Mouse (Mus musculus) lung, adult 2 months (tissue): ENCODE measurements around the gene Htr2b. TPM values are rescaled to one million over a fixed set of nuclear protein-coding genes. Genes with fewer than 3 reads are reported as not detected.

Experiments
- DNase-seq: peaks from one replicate; pipeline ENCODE4 v3.0.0; 2022
- H3K4me1 ChIP-seq: fragments of 200-500 bp; 2 replicates; pipeline ENCODE4 v1.6.1; 2011; ENCODE audit warnings: low read length; ENCODE audit not compliant: control insufficient read depth, insufficient read depth
- H3K4me3 ChIP-seq: fragments of 200-500 bp; replicated peaks from 2 replicates; pipeline ENCODE3; 2011; ENCODE audit warnings: low read depth, mild to moderate bottlenecking, control low read depth, low read length; ENCODE audit errors: extremely low read depth
- CTCF ChIP-seq: fragments of 200-500 bp; IDR thresholded peaks from 2 replicates; pipeline ENCODE4 v1.5.1; 2011; ENCODE audit warnings: mild to moderate bottlenecking, low read length, control low read depth; ENCODE audit not compliant: insufficient read depth
- POLR2A ChIP-seq: fragments of 200-500 bp; IDR thresholded peaks from 2 replicates; pipeline ENCODE4 v1.6.1; 2011; ENCODE audit warnings: low read depth, mild to moderate bottlenecking, control low read depth, low read length, borderline replicate concordance; ENCODE audit errors: extremely low read depth
- WGBS: fragments of 180-500 bp; shearing (Covaris S2); methylation state at CpG from one replicate; pipeline ENCODE4 v1.1.7; 2018; 5-methylcytosine and 5-hydroxymethylcytosine counted together
- polyA plus RNA-seq: library from polyadenylated mRNA; depleted of rRNA; stranded (reverse); fragments of >200 nt; gene quantifications from 2 replicates; pipeline ENCODE4 v1.2.3, GENCODE M21; 2012

Gene Htr2b
- polyA plus RNA-seq, 1 experiment: 0.73 TPM

GRCm38 (mm10) chr1:86126036-86126435 lies 14.3 kb upstream of the Htr2b start:
- Histone ChIP-seq H3K4me1 (no peaks in the 10 kb centered on the region), H3K4me3 (no peak overlapping the region)
- no peak for DNase-seq
- WGBS: 99% methylated on average over 2 of the region's 2 CpGs
- TF ChIP-seq CTCF (no peak), POLR2A (no peak)

GRCm38 (mm10) chr1:86119549-86119948 lies 7.8 kb upstream of the Htr2b start:
- no peaks in the 10 kb centered on the region; the same call in 1 of the 2 replicates for H3K4me1 ChIP-seq
- H3K4me3 ChIP-seq: no peak overlapping the region
- TF ChIP-seq CTCF (no peak), POLR2A (no peak)
- 79% methylated on average over 4 of the region's 4 CpGs for WGBS
- no peak for DNase-seq

DNA sequence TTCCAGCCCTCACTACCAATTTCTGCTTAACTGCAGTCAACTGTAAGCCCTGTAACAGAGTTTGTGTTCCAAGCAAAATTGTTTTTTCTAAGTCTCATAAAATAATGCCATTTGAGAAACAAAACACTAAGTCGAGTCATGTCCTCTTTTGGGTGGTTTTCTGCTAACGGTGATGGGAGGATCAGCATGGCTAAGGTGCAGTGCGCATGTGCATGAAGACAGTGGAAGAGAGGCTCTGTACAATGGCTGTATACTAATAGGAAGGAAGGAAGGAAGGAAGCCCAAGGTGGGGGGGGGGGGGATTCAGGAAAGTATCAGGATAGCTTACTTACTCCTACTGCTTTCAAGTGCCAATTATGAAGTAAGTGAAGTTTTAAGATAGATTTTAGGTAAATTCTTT lies 2.4 kb upstream of the Htr2b start:
- Histone ChIP-seq H3K4me3 (no peak overlapping the region), H3K4me1 (no peaks in the 10 kb centered on the region; the same call in 1 of the 2 replicates)
- 52% methylated on average over 3 of the region's 3 CpGs for WGBS
- TF ChIP-seq POLR2A (no peak), CTCF (no peak)
- no peak for DNase-seq

GRCm38 (mm10) chr1:86105054-86105453 lies 6.7 kb downstream of the Htr2b start:
- TF ChIP-seq POLR2A (no peak), CTCF (no peak)
- WGBS: 96% methylated on average over 1 of the region's 1 CpGs
- no peak overlapping the region for H3K4me3 ChIP-seq
- DNase-seq: no peak
- no peaks in the 10 kb centered on the region for H3K4me1 ChIP-seq

DNA sequence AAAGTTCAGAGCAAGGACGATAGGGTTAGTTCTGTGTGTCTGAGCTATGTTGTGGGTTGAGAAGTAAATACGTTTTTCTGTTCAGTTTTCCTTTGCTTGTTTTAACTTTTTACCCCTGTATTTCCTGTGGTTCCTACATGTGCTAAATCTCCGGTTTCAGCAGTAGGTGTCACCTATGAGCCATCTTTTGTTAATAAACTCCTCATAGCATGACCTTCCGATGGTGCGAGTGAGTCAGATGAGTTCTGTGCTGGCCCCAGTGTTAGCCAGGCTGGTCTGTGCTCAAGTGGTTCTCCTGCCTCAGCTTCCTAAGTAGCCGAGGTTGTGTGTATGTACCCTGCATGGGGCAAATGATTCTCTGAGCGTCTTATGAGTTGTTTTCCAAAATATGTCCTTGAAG lies 17.4 kb downstream of the Htr2b start:
- TF ChIP-seq POLR2A (no peak), CTCF (no peak)
- H3K4me3 ChIP-seq: no peak overlapping the region
- no peak for DNase-seq
- WGBS: 73% methylated on average over 7 of the region's 7 CpGs
- no peaks in the 10 kb centered on the region for H3K4me1 ChIP-seq

DNA sequence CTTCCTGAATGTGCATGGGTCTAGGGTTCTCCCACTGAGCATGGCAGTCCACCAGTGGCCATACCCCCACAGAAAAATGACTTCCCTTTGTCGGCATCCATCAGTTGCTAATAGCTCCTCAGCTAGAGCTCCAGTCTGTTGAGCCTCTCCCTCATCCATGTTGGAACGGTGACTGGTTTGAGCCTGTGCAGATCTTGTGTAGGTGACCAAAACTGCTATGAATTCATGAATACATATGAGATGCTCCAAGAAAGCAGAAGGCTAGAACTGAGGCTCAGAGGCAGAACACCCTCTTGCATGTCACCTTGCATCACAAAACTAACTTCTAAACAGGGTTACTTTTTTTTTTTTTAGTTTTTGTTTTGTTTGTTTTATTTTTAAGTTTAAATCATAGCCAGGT lies 35.2 kb downstream of the Htr2b start:
- H3K4me1 ChIP-seq: no peaks in the 10 kb centered on the region
- WGBS: 96% methylated on average over 2 of the region's 2 CpGs
- TF ChIP-seq POLR2A (no peak), CTCF (no peak)
- H3K4me3 ChIP-seq: no peak overlapping the region
- DNase-seq: no peak

- under 1% methylated on average over 47 of the region's 47 CpGs for WGBS
These were observed 47.3 kb downstream of the Htr2b start, which contains the start of gene Psmd1 for GRCm38 (mm10) chr1:86064271-86064991. Gene Psmd1, plus strand, starts transcription at chr1:86064387.

GRCm38 (mm10) chr1:86062523-86062922 lies 49.2 kb downstream of the Htr2b start:
- TF ChIP-seq POLR2A (no peak), CTCF (no peak)
- 64% methylated on average over 6 of the region's 6 CpGs for whole genome bisulfite sequencing

More at GRCm38 (mm10) chr1:86064271-86064991, 47.3 kb downstream of the Htr2b start, which contains the start of gene Psmd1:
- H3K4me3 ChIP-seq: peak within 1 kb of the TSS; percentile 97
- H3K4me1 ChIP-seq: no peaks in the 10 kb centered on the region
- TF ChIP-seq POLR2A (peak; percentile 63; the same call in 1 of the 2 replicates), CTCF (peak; percentile 86)
- peak; percentile 89 for DNase-seq

GRCm38 (mm10) chr1:86058856-86059769 lies 52.7 kb downstream of the Htr2b start:
- Histone ChIP-seq H3K4me3 (peak overlapping the region; percentile 56), H3K4me1 (no peaks in the 10 kb centered on the region)
- DNase-seq: peak; percentile 93
- 8% methylated on average over 21 of the region's 21 CpGs for WGBS
- no peak for TF ChIP-seq POLR2A
- peak; percentile 83 for TF ChIP-seq CTCF

More at GRCm38 (mm10) chr1:86062523-86062922, 49.2 kb downstream of the Htr2b start:
- Histone ChIP-seq H3K4me1 (no peaks in the 10 kb centered on the region), H3K4me3 (no peak overlapping the region)
- DNase-seq: no peak

GRCm38 (mm10) chr1:86056284-86056683 lies 55.5 kb downstream of the Htr2b start:
- TF ChIP-seq POLR2A: no peak
- no peak for TF ChIP-seq CTCF
- Histone ChIP-seq H3K4me3 (no peak overlapping the region), H3K4me1 (no peaks in the 10 kb centered on the region)
- DNase-seq: no peak
- 81% methylated on average over 4 of the region's 4 CpGs for WGBS
